Mouse (Mus musculus): ENCODE measurements around the gene Adamts3. TPM values are rescaled to one million over a fixed set of nuclear protein-coding genes. Genes with fewer than 3 reads are reported as not detected.

Gene Adamts3
- polyA plus RNA-seq, 1 experiment from 2014 or later, result 0.52 TPM

DNA sequence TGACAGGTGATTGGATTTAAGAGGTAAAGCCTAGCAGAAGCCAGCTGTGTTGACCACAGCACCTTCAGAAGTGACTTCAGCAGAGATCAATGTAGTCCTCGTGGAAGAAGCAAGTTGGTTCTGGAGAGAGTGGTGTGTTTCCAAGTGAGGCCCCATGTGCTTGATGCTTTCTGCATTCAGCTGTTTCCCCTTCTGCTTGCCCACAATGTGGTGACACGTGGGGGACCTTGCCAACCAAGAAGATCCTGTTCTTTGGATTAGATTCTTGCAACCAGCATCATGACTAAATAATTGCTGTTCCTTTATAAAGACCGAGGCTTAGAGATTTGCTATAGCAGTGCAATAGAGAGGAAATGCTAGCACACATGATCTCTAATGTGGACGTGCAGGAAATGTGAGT lies 105.7 kb downstream of the Adamts3 start:
- TF ChIP-seq CTCF (IDR thresholded peaks at IDR 0.05; ENCODE audit: low read depth) (no peak), EP300 (optimal IDR thresholded peaks at IDR 0.05) (no peak)
- Histone ChIP-seq H3K36me3 (ENCODE audit: control insufficient read depth, insufficient read depth, low read length) (no peaks in the 10 kb centered on the region), H3K4me2 (replicated peaks; ENCODE audit: low read depth) (no peak overlapping the region), H3K9ac (ENCODE audit: low read length) (no peak overlapping the region), H3K4me3 (ENCODE audit: low read depth, low read length) (no peak overlapping the region), H3K9me3 (ENCODE audit: control insufficient read depth, low read length) (no peaks in the 10 kb centered on the region), H3K27me3 (ENCODE audit: control insufficient read depth, insufficient read depth, low read length) (no peaks in the 10 kb centered on the region), H3K27ac (replicated peaks) (no peak overlapping the region), H3K4me1 (replicated peaks; ENCODE audit: control insufficient read depth, insufficient read depth) (no peaks in the 10 kb centered on the region)
- WGBS, result 76% methylated on average over 4 of the region's 4 CpGs
- ATAC-seq (ENCODE audit: low FRiP score, low TSS enrichment) (no peak), DNase-seq (ENCODE audit: low spot score) (no peak)

DNA sequence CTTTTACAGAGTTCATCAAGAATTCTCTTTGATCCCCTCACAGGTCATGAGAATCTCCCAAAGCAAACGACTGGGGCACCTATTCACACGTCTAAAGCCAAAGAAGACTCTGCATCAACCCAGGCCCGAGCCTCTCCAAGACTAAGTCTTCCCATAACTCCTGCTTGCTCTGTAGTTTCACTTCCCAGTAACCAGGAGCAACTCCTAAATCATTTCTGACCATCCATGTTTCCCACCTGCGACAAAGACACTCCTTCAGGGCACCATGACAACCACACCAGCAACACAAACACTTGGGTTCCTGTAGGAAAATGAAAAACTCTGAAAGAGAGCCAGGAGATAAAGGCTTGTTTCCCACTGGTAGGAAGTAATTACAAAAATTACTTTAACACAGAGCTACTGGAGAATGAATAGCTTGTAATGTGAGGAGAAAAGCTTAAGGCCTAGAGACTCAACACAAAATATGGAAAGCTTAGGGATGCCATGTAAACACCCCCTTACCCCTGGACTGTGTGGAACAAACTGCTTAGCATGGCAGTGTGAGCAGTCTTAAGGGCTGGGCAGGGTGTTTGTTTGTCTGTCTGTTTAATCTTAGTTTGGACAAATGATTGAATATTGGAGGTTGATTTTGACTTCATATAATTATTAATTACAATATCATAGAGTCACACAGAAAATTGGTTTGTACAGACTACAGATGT lies 112.3 kb downstream of the Adamts3 start:
- Histone ChIP-seq H3K27me3 (ENCODE audit: control insufficient read depth, insufficient read depth, low read length) (no peaks in the 10 kb centered on the region), H3K36me3 (ENCODE audit: control insufficient read depth, insufficient read depth, low read length) (no peaks in the 10 kb centered on the region), H3K27ac (replicated peaks) (no peak overlapping the region), H3K9me3 (ENCODE audit: control insufficient read depth, low read length) (no peaks in the 10 kb centered on the region), H3K4me2 (replicated peaks; ENCODE audit: low read depth) (no peak overlapping the region), H3K4me1 (replicated peaks; ENCODE audit: control insufficient read depth, insufficient read depth) (no peaks in the 10 kb centered on the region), H3K4me3 (ENCODE audit: low read depth, low read length) (no peak overlapping the region), H3K9ac (ENCODE audit: low read length) (no peak overlapping the region)
- TF ChIP-seq EP300 (optimal IDR thresholded peaks at IDR 0.05) (no peak), CTCF (IDR thresholded peaks at IDR 0.05; ENCODE audit: low read depth) (no peak)
- 54% methylated on average over 4 of the region's 4 CpGs for WGBS
- DNase-seq (ENCODE audit: low spot score), result no peak
- ATAC-seq (ENCODE audit: low FRiP score, low TSS enrichment), result no peak

DNA sequence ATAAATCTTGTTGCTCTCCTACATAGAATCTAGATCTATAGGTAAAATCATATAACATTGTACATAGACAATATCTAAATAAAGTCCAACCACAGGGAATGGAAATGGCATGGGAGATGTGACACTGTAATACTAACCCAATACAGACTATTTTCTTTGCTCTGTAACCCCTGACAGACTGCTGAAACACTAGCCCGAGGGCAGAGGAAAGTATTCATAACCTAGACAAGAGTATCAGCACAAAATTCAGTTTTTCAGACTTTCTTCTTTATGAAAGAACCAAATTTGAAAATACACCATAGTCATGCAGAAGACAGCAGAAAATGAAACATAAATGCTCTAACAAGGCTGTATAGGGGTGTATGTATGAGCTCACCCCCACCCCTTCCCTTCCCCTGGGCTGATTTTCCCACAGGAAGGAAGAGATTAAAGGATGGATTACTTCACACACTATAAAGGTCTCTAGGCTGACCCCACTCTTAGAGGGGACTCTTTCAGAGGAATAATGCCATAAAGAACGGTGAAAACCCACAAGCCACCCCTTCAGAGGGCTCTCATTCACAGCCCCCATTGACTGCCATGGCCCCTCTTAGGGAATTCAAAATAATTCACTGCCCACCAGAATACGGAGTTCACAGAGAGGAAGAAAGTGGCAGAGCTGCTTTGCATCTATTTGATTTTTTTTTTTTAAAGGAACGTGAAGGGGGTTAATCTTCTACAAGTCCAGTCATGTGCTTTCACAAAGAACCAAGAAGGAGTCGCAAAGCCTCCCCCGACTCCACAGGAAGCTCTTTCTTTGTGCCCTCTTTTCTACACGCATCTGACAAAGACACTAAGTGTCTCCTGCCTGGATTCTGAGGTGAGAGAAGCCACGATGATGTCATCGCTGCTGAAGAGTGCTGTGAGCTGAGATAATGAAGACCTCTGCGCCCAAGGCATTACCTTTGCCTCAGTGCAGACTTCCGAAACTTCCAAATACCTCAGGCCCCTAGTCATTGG lies 119.6 kb downstream of the Adamts3 start:
- Histone ChIP-seq H3K4me3 (ENCODE audit: low read depth, low read length) (no peak overlapping the region), H3K27ac (replicated peaks) (no peak overlapping the region), H3K9me3 (ENCODE audit: control insufficient read depth, low read length) (no peaks in the 10 kb centered on the region), H3K27me3 (ENCODE audit: control insufficient read depth, insufficient read depth, low read length) (no peaks in the 10 kb centered on the region), H3K9ac (ENCODE audit: low read length) (no peak overlapping the region), H3K36me3 (ENCODE audit: control insufficient read depth, insufficient read depth, low read length) (no peaks in the 10 kb centered on the region), H3K4me2 (replicated peaks; ENCODE audit: low read depth) (no peak overlapping the region), H3K4me1 (replicated peaks; ENCODE audit: control insufficient read depth, insufficient read depth) (no peaks in the 10 kb centered on the region)
- 31% methylated on average over 11 of the region's 11 CpGs for WGBS
- no peak for DNase-seq (ENCODE audit: low spot score)
- no peak for ATAC-seq (ENCODE audit: low FRiP score, low TSS enrichment)
- TF ChIP-seq CTCF (IDR thresholded peaks at IDR 0.05; ENCODE audit: low read depth), result no peak
- no peak for TF ChIP-seq EP300 (optimal IDR thresholded peaks at IDR 0.05)

DNA sequence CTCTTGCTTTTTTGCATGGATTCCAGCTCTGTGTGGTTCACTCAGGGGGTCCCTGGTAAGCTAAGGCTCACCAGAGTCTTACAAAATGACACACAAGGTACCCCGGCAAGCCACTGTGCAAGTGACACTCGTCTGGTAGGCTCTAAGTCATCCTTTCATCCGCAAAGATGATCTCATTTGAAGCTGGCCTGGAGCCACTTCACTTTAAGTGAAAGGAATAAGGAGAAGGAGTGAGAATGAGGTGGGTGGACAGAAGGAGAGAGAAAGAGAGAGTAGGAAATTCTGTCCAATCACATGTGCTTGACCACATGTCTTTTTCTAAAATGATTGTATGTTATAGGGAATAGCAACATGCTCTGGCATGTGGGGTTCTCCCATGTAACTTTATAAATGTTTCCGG lies 122.8 kb downstream of the Adamts3 start:
- Histone ChIP-seq H3K4me2 (replicated peaks; ENCODE audit: low read depth) (no peak overlapping the region), H3K9me3 (ENCODE audit: control insufficient read depth, low read length) (no peaks in the 10 kb centered on the region), H3K4me1 (replicated peaks; ENCODE audit: control insufficient read depth, insufficient read depth) (no peaks in the 10 kb centered on the region), H3K4me3 (ENCODE audit: low read depth, low read length) (no peak overlapping the region), H3K9ac (ENCODE audit: low read length) (no peak overlapping the region), H3K27me3 (ENCODE audit: control insufficient read depth, insufficient read depth, low read length) (no peaks in the 10 kb centered on the region), H3K27ac (replicated peaks) (no peak overlapping the region), H3K36me3 (ENCODE audit: control insufficient read depth, insufficient read depth, low read length) (no peaks in the 10 kb centered on the region)
- ATAC-seq (ENCODE audit: low FRiP score, low TSS enrichment), result no peak
- TF ChIP-seq CTCF (IDR thresholded peaks at IDR 0.05; ENCODE audit: low read depth) (no peak), EP300 (optimal IDR thresholded peaks at IDR 0.05) (no peak)
- DNase-seq (ENCODE audit: low spot score), result no peak
- WGBS, result 85% methylated on average over 4 of the region's 4 CpGs

DNA sequence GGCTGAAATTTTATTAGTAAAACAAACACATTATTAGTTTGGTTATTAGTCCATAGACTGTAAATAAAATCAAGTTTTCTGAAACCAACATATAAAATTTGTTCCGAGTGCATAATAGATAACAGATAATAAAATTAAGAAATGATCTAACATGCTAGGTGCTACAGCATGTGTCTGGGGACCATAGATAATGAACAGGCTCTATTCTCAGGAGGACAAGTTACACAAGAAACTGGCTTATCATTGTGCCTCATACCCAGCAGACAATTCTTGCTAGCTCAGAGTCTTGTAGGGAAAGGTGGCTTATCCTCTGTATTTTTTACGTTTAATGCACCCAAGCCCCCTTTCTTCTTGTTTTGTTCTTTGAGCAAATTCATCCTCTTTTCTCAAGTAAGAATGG lies 131.3 kb downstream of the Adamts3 start:
- Histone ChIP-seq H3K36me3 (ENCODE audit: control insufficient read depth, insufficient read depth, low read length) (no peaks in the 10 kb centered on the region), H3K27me3 (ENCODE audit: control insufficient read depth, insufficient read depth, low read length) (no peaks in the 10 kb centered on the region), H3K4me3 (ENCODE audit: low read depth, low read length) (no peak overlapping the region), H3K27ac (replicated peaks) (no peak overlapping the region), H3K4me2 (replicated peaks; ENCODE audit: low read depth) (no peak overlapping the region), H3K9ac (ENCODE audit: low read length) (no peak overlapping the region), H3K4me1 (replicated peaks; ENCODE audit: control insufficient read depth, insufficient read depth) (no peaks in the 10 kb centered on the region), H3K9me3 (ENCODE audit: control insufficient read depth, low read length) (no peaks in the 10 kb centered on the region)
- DNase-seq (ENCODE audit: low spot score) (no peak), ATAC-seq (ENCODE audit: low FRiP score, low TSS enrichment) (no peak)
- TF ChIP-seq EP300 (optimal IDR thresholded peaks at IDR 0.05) (no peak), CTCF (IDR thresholded peaks at IDR 0.05; ENCODE audit: low read depth) (no peak)
- WGBS, result 93% methylated on average over 2 of the region's 2 CpGs

Data from stomach, postnatal 0 days (tissue).